Mouse (Mus musculus) midbrain, embryonic 11.5 days (tissue): ENCODE results near the gene Prkn. TPM values are rescaled to one million over a fixed set of nuclear protein-coding genes. Genes with fewer than 3 reads are reported as not detected.

Source experiments
- ATAC-seq: fragments of 200-750 bp; cut with Nextera tagmentation; 2 replicates; pipeline ENCODE4 v1.8.0; 2017; ENCODE audit warnings: moderate TSS enrichment, moderate library complexity; ENCODE audit not compliant: low FRiP score
- DNase-seq: peaks from one replicate; pipeline ENCODE4 v3.0.0; 2015; ENCODE audit warnings: low spot score; ENCODE audit errors: missing footprints
- H3K27ac ChIP-seq: fragments of 300-500 bp; sonication (generic); 2 replicates; pipeline ENCODE4 v1.5.1; 2014; ENCODE audit warnings: low read depth, low read length
- H3K27me3 ChIP-seq: fragments of 300-500 bp; sonication (generic); 2 replicates; pipeline ENCODE4 v1.6.1; 2014; ENCODE audit warnings: mild to moderate bottlenecking, low read length, moderate library complexity, mixed read lengths; ENCODE audit not compliant: control insufficient read depth, insufficient read depth
- H3K36me3 ChIP-seq: fragments of 300-500 bp; sonication (generic); 2 replicates; pipeline ENCODE4 v1.6.1; 2014; ENCODE audit warnings: mild to moderate bottlenecking, low read length, moderate library complexity, mixed read lengths; ENCODE audit not compliant: control insufficient read depth, insufficient read depth
- H3K4me1 ChIP-seq: fragments of 300-500 bp; sonication (generic); 2 replicates; pipeline ENCODE4 v1.6.1; 2014; ENCODE audit warnings: low read length; ENCODE audit not compliant: control insufficient read depth, insufficient read depth
- H3K4me2 ChIP-seq: fragments of 300-500 bp; sonication (generic); 2 replicates; pipeline ENCODE4 v1.6.1; 2014; ENCODE audit warnings: mild to moderate bottlenecking, moderate library complexity
- H3K4me3 ChIP-seq: fragments of 300-500 bp; sonication (generic); 2 replicates; pipeline ENCODE4 v1.5.1; 2014; ENCODE audit warnings: low read depth, low read length
- H3K9ac ChIP-seq: fragments of 300-500 bp; sonication (generic); 2 replicates; pipeline ENCODE4 v1.6.1; 2014; ENCODE audit warnings: low read length
- H3K9me3 ChIP-seq: fragments of 300-500 bp; sonication (generic); 2 replicates; pipeline ENCODE4 v1.6.1; 2016; ENCODE audit warnings: low read length; ENCODE audit not compliant: control insufficient read depth
- WGBS: fragments of 180-500 bp; shearing (Covaris S2); extraction: QIAGEN DNeasy Blood & Tissue Kit; methylation state at CpG from one replicate; pipeline ENCODE4 v1.1.7; 2014; 5-methylcytosine and 5-hydroxymethylcytosine counted together
- polyA plus RNA-seq: library from polyadenylated mRNA; unstranded; fragments of >200 nt; fragmentation: Nextera tagmentation; extraction: Ambion mirVana; gene quantifications from 2 replicates; pipeline ENCODE4 v1.2.1, GENCODE M21; 2014

Prkn gene
- polyA plus RNA-seq, 1 experiment from 2014 or later, result 0.82 TPM

- Histone ChIP-seq H3K27me3 (no peaks in the 10 kb centered on the region), H3K4me1 (no peaks in the 10 kb centered on the region), H3K27ac (no peak overlapping the region), H3K36me3 (no peaks in the 10 kb centered on the region), H3K9me3 (no peaks in the 10 kb centered on the region), H3K9ac (no peak overlapping the region), H3K4me2 (no peak overlapping the region), H3K4me3 (no peak overlapping the region)
- DNase-seq (no peak), ATAC-seq (no peak)
- 88% methylated on average over 9 of the region's 9 CpGs for WGBS
Measured at GRCm38 (mm10) chr17:11788270-11788936, 948.2 kb downstream of the Prkn start.

GRCm38 (mm10) chr17:11795979-11796378, 955.8 kb downstream of the Prkn start:
- H3K4me2 ChIP-seq, result no peak overlapping the region
- no peaks in the 10 kb centered on the region for H3K36me3 ChIP-seq
- DNase-seq (no peak), ATAC-seq (no peak)
- no peak overlapping the region for H3K4me3 ChIP-seq
- WGBS, result 92% methylated on average over 3 of the region's 3 CpGs
- H3K27me3 ChIP-seq, result no peaks in the 10 kb centered on the region
- H3K4me1 ChIP-seq, result no peaks in the 10 kb centered on the region
- no peaks in the 10 kb centered on the region for H3K9me3 ChIP-seq
- H3K9ac ChIP-seq, result no peak overlapping the region
- no peak overlapping the region for H3K27ac ChIP-seq

GRCm38 (mm10) chr17:11801226-11801625, 961.0 kb downstream of the Prkn start:
- Histone ChIP-seq H3K27ac (no peak overlapping the region), H3K4me3 (no peak overlapping the region), H3K9ac (no peak overlapping the region), H3K4me2 (no peak overlapping the region), H3K9me3 (no peaks in the 10 kb centered on the region), H3K4me1 (no peaks in the 10 kb centered on the region), H3K27me3 (no peaks in the 10 kb centered on the region), H3K36me3 (no peaks in the 10 kb centered on the region)
- DNase-seq (no peak), ATAC-seq (no peak)
- 98% methylated on average over 4 of the region's 4 CpGs for WGBS

- no peak overlapping the region for H3K9ac ChIP-seq
- H3K4me2 ChIP-seq, result no peak overlapping the region
- no peak overlapping the region for H3K4me3 ChIP-seq
- no peaks in the 10 kb centered on the region for H3K36me3 ChIP-seq
- no peaks in the 10 kb centered on the region for H3K4me1 ChIP-seq
- no peaks in the 10 kb centered on the region for H3K27me3 ChIP-seq
- no peak for DNase-seq
- no peaks in the 10 kb centered on the region for H3K9me3 ChIP-seq
- ATAC-seq, result no peak
- H3K27ac ChIP-seq, result no peak overlapping the region
- 87% methylated on average over 3 of the region's 3 CpGs for WGBS
Measured at GRCm38 (mm10) chr17:11807280-11807679, 967.1 kb downstream of the Prkn start.

- Histone ChIP-seq H3K4me3 (no peak overlapping the region), H3K27ac (no peak overlapping the region), H3K4me2 (no peak overlapping the region), H3K4me1 (no peaks in the 10 kb centered on the region), H3K36me3 (no peaks in the 10 kb centered on the region), H3K9ac (no peak overlapping the region), H3K9me3 (no peaks in the 10 kb centered on the region), H3K27me3 (no peaks in the 10 kb centered on the region)
- WGBS, result 68% methylated on average over 2 of the region's 2 CpGs
- ATAC-seq (no peak), DNase-seq (no peak)
Measured at GRCm38 (mm10) chr17:11817886-11818285, 977.7 kb downstream of the Prkn start.

- Histone ChIP-seq H3K4me3 (no peak overlapping the region), H3K27me3 (no peaks in the 10 kb centered on the region), H3K27ac (no peak overlapping the region), H3K4me2 (no peak overlapping the region), H3K4me1 (no peaks in the 10 kb centered on the region), H3K36me3 (no peaks in the 10 kb centered on the region), H3K9me3 (no peaks in the 10 kb centered on the region), H3K9ac (no peak overlapping the region)
- no peak for ATAC-seq
- 59% methylated on average over 8 of the region's 8 CpGs for WGBS
- no peak for DNase-seq
Measured at GRCm38 (mm10) chr17:11819506-11819905, 979.3 kb downstream of the Prkn start.

- Histone ChIP-seq H3K4me3 (no peak overlapping the region), H3K9ac (no peak overlapping the region), H3K27ac (no peak overlapping the region), H3K27me3 (no peaks in the 10 kb centered on the region), H3K4me2 (no peak overlapping the region), H3K36me3 (no peaks in the 10 kb centered on the region), H3K4me1 (no peaks in the 10 kb centered on the region), H3K9me3 (no peaks in the 10 kb centered on the region)
- DNase-seq (no peak), ATAC-seq (no peak)
- WGBS, result 93% methylated on average over 4 of the region's 4 CpGs
Measured at GRCm38 (mm10) chr17:11820757-11821156, 980.6 kb downstream of the Prkn start.

GRCm38 (mm10) chr17:11829501-11829900, 989.3 kb downstream of the Prkn start:
- H3K4me1 ChIP-seq, result no peaks in the 10 kb centered on the region
- no peak for ATAC-seq
- H3K4me3 ChIP-seq, result no peak overlapping the region

GRCm38 (mm10) chr17:11837121-11837520, 996.9 kb downstream of the Prkn start:
- no peak overlapping the region for H3K27ac ChIP-seq
- WGBS, result 85% methylated on average over 3 of the region's 3 CpGs

More at GRCm38 (mm10) chr17:11829501-11829900, 989.3 kb downstream of the Prkn start:
- no peak for DNase-seq
- WGBS, result 70% methylated on average over 3 of the region's 3 CpGs
- Histone ChIP-seq H3K27me3 (no peaks in the 10 kb centered on the region), H3K4me2 (no peak overlapping the region), H3K27ac (no peak overlapping the region), H3K36me3 (no peaks in the 10 kb centered on the region), H3K9me3 (no peaks in the 10 kb centered on the region), H3K9ac (no peak overlapping the region)

More at GRCm38 (mm10) chr17:11837121-11837520, 996.9 kb downstream of the Prkn start:
- Histone ChIP-seq H3K36me3 (no peaks in the 10 kb centered on the region), H3K9ac (no peak overlapping the region), H3K4me2 (no peak overlapping the region), H3K4me3 (no peak overlapping the region), H3K4me1 (no peaks in the 10 kb centered on the region), H3K9me3 (no peaks in the 10 kb centered on the region), H3K27me3 (no peaks in the 10 kb centered on the region)
- DNase-seq (no peak), ATAC-seq (no peak)
